Mouse (Mus musculus) MN1 (cell line): Measurements from ENCODE around the gene Rps8.

Experiments used
- DNase-seq: peaks from one replicate; pipeline ENCODE4 v3.0.0-alpha.2; 2016; ENCODE audit warnings: low spot score

Gene Rps8

DNA sequence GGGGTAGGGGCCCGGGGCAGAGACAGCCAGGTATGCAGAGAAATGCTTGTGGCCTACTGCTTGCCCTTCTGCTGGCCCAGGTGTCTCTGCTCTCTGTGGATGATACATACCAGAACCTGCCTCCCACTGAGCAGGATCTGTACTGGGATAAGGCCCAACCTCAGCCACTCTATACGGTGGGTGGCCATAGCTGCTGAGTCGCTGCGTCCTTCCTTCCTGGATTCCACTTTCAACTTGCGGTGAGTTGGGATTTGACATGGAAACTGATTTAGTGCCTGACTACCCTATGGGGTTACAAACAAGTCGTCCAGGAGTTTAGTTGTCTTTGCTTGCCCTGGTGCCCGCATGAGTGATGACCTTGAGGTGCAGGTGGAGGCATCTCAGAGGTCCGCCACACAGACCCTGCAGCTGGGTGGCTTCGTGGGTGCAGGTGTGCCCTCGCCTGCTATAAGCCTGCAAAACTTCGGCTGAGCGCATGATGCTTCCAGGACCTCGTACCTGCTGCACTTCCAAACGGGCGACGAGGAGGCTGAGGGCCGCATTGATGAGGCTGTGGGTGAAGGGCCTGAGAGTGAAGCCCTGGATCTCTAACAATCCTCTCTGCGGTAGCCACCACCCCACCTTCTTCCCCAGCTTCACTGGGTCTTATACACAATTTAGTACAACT, 7.9 kb downstream of the Rps8 start:
- no peak for DNase-seq

DNA sequence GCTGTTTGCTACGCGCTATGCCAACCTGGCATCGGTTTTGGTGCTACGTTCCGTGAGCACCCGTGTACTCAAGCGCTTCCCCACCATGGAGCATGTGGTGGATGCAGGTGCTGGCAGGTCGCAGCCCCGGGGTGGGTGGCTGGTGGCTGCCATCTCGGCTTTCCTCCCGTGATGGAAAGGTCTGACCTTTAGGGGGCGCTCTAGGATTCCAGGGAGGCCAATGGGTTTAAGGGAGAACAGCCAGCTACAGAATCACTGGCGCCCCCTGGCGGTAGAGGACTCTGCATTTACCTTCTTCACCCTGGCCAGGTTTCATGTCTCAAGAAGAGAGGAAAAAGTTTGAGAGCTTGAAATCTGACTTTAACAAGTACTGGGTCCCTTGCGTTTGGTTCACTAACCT, 9.9 kb downstream of the Rps8 start:
- DNase-seq: peak; percentile 68

DNA sequence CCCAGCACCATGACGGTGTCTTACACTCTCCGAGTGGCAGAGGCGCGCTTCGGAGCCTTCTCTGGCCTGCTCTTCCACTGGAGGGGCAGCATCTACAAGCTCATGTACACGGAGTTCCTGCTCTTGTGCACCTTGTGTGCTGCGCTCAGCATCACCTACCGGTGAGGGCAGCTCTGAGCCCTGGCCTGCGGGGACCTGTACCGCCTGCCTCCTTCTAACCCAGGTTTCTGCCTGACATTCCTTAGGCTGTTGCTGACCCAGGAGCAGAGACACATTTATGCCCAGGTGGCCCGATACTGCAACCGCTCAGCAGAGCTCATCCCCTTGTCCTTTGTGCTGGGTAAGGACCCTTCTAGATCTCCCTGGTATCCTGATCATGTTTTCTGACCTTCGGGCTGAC, 10.8 kb downstream of the Rps8 start:
- DNase-seq: no peak

DNA sequence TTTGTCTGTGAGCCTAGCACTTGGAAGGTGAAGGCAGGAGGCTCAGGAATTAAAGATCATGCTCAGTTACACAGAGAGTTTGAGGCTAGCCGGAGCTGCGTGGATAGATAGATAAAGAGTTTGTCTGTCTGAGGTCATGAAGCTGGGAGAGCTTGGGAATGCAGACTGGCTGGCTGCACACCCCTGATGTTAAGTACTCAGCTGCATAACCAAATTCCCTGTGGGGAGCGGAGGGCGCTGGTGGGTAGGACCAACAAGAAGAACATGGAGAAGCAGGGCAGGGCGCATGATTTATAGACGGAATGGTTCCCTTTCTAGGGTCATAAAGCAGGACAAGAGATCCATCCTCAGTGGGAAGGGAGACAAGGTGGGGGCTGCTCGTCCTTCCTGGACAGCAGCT, 13.0 kb downstream of the Rps8 start:
- no peak for DNase-seq

DNA sequence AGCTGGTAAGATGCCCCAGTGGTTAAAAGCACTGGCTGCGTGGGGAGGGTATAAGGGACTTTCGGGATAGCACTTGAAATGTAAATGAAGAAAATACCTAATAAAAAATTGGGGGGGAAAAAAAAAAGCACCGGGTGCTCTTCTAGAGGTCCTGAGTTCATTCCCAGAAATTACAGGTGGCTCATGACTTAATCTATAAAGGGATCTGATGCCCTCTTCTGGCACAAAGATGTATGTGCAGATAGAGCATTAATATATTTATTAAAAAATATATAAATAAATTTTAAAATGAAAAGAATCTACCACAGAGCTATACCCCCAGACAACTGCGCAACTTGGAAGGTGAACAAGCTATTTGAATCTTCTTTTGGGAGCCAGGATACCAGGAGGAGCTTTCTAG, 15.4 kb downstream of the Rps8 start:
- DNase-seq: no peak

DNA sequence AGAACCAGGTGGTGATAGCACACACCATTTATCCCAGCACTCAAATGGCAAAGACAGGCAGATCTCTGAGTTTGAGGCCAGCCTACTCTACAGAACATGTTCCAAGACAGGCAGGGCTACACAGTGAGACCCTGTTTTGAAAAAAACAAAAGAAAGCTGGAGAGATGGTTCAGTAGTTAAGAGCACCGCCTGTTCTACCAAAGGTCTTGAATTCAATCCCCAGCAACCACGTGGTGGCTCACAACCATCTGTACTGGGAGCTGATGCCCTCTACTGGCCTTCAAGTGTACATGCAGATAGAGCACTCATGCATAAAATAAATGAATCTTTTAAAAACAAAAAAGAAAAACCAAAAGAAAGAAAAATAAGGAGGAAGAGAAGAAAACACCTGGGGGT, 16.8 kb downstream of the Rps8 start:
- DNase-seq: peak; percentile 59

DNA sequence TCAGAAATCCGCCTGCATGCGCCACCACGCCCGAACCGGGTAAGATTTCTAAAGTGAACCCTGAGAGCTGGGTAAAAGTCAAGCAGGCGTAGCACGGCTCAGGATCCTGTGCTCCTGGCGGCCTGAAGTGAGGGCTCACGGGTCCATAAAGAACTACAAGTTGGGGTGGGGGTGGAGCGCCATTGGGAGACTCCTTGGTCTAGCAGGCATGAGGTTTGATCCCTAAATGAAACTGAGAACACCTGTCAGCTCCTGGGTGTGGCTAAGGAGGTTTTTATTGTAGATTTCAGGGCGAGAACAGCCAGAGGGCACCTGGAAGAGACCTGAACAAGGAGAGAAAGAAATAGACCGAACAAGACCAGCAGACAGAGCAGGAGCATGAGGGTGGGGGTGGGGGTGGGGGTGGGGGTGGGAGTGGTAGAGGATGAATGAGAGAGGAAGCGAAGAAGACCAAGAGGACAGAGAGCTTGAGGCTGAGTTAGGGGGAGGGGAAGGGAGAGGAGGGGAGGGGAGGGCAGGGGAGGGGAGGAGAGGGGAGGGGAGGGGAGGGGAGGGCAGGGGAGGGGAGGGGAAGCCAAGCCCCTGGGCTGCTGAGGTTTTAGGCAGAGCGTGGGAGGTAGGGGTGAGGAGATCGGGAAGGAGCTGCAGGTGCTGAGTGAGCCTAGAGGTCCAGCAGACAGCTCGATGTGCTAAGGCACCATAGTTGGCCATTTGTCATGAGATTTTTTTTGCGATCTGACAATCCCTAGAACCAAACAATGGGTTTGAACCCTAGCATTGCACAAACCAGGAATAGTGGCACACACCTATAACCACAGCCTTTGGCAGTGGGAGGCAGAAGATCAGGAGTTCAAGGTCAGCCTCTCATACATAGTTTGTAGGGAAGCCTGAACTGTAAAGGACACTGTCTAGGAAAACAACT, 17.5 kb downstream of the Rps8 start:
- DNase-seq: no peak

DNA sequence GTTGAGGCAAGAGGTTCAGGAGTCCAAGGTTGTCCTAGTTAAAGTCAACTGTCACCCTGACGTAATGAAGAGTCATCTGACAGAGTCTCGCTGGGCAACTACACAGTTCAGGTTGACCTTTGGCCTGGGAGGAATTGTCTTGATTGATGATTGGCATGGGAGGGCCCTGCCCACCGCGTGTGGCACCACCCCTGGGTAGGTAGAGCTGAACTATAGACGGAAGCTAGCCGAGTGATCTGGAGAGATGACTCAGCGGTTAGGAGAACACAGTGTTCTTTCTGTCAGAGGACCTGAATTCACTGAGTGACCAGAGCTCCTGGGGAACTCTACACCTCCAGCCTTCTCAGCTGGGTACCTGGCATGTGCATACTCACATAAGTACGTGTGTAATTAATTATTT, 20.0 kb downstream of the Rps8 start:
- DNase-seq: peak; percentile 46

DNA sequence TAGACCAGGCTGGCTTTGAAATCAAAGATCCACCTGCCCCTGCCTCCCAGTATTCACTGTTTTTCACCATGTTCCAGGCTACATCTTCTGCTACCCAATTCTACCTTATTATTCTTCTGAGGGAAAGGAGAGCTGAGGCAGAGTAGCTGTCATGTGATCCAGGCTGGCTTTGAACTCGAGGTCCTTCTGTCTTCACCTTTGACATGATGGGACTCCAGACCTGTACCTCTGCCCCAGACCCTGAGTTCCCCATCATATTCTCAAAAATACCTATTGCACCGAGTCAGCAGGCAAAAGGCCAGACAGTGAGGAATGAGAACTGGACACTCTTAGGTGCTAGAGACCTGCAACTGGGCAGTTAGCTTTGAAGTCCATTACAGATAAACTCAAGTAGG, 21.4 kb downstream of the Rps8 start:
- DNase-seq: no peak

DNA sequence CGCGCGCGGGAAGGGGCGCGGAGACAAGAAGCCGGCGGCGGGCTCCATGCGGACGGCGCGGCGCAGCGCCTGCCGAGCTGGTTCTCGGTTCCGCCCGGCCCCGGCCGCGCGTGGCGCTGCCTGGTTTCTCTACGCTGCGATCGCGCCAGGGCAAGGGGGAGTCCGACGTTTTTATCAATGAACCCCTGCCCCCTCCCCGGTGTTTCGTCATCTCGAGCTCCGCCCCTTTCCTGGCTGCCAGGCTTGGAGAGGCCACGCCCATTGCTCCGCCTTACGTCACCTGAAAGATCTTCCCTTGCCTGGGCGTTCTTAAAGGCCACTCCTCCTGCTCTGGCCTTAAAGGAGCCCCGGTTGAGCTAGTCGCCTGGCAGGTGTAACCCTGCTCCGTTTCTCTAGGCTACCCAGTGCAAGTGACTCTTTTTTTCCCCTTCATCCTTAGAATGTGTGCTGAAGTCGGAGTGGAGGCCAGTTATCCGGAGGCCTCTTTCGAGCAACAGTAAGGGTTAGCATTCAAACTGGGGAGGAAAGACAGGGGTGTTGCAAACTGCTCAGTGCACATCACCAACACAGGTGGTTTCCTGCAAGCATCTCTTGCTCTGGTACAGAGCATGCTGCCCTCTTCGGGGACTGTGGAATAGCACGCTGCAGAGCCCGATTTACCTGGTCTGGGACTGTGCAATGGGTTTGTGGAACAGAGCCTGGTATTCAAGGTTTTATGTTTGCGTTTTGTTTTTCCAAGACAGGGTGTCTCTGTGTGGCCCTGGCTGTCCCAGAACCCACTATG, 22.0 kb downstream of the Rps8 start, which contains the start of gene Plk3:
Plk3 (minus strand) TSS at position 147 of the 784 bp plus-strand sequence.
- peak; percentile 93 for DNase-seq

DNA sequence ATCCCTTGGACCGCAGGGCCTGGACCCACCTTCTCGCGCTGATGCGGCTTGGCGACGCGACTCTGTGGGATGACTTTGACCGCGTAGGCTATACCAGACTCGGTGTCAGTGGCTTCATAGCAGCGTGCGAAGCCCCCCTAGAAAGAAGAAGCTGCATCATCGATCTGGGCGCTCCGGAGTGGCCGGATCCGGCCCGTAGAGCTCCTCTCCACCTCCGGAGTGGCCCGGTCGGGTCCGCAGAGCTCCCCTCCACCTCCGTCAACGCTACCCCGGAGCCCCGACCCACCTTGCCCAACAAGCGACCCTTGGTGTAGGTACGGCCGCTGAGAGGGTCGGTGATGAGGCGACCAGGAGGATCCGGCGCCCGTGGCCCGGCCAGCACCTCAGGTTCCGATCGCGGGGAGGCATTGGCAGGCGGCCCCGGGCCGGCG, 22.7 kb downstream of the Rps8 start:
- peak; percentile 21 for DNase-seq

DNA sequence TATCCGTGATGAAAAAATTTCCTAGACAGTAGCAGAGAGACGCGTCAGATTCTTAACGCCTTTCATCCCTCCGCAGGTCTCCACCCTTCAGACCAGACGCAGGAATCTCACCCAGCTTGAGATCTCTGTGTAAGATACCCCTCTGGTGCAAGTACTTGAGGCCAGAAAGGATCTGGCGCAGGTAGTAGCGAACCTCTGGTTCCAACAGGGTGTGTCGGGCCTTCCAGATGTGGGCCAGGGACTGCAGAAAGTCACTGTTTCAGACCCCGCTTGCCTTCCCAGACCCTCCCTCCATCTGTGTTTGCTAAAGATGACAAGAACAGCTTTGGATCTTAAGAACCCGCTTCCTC, 23.3 kb downstream of the Rps8 start:
- peak; percentile 19 for DNase-seq

DNA sequence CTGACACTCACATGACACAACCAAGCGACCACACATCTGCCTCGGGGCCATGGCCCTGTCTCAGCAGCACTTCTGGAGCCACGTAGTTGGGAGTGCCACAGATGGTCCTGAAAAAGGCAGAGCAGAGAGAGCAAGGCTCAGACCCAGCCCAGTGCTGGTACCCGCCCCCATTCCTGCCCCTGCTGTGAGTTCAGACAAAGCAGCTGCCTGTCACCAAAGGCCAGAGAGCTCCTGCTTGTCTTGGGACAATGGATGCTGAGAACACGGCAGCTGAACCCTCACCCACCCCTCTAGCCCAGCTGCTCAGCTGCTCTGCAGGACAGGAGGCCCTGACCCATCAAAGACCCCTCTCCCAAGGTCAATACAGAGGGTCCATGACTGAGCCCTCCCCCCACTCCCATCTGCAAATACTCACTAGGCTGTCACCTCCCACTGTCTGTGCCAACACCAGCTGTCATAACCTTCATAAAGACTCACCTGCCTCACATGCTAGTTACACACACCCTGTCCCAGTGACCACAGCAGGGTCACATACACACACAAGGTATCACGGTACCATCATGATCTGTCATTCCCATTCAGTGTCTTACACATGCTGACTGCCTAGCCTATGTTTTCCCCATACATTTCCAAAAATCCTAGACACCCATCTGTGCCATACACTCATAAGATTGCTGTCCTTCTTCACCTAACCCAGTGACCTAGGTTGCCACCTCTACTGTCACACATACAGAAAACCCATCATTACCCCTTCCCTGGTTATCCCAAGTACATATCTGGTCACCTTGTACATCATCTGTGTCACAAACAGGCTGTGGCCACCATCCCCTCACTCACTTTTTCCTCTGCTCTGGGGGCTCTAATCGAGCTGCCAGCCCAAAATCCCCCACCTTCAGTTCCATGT, 23.9 kb downstream of the Rps8 start:
- peak; percentile 54 for DNase-seq

DNA sequence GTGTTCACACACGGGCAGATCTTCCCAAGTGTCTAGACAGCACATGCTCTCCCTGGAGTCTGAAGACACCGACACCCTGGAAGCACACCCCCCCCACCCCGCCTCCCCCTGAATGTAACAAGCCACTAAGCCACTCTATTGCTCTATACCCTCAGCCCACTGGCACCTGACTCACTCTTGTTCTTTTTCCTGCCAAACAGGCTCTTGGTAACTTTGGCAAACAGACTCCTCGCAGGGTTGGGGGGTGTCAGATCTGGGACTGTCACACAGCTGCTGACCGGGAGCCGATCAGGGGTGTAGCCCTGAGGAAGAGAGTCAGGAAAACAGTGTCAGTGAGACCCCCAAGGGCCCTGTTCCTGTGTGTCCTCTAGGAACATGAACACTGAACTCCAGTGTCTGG, 24.8 kb downstream of the Rps8 start:
- no peak for DNase-seq

DNA sequence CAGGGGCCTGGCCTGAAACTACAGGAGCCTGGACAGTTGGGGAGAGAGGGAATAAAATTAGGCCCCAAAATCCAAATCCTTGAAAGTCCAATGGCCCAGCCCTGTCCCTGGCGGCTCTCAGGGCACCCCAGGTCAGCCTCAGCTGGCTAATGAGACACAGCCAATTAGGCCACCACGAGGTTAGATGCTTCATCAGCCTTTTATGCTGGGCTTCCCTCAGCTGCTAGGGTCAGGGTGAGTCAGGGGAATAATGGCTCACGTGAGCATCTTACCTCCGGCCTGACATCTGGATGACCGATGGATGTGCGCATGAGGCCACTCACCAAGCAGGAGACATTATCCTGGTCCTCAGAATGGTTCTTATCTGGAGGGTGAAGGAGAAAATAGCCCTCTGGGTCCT, 25.3 kb downstream of the Rps8 start:
- DNase-seq: peak; percentile 45

DNA sequence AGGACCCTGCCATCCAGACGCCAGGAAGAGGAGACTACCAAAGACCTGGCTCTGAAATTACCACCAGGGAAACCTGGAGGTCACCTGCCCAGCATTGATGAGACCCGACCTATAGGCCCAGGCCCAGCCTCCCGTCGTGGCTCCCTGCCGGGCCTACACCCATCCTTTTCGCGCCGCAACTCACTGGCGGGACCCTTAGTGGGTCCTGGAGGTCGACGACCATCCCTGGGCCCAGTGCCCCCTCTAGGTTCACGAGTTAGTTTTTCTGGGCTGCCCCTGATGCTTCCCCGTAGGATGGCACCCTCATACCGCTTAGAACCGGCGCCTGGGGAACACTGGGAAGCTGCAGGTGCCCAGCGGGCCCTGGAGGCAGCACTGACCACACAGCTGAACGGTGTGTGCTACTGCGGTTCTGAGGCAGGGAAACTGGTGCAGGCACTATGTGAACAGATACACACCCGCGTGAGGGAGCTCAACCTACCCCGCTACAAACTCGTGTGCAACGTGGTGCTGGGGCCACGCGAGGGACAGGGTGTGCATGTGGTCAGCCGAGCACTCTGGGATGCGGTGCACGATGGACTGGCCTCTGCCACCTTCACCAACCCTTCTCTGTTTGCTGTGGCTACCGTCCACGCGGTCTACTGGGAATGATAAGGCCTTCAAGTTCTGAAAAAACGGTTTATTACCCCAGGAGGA, 27.9 kb downstream of the Rps8 start:
- no peak for DNase-seq

DNA sequence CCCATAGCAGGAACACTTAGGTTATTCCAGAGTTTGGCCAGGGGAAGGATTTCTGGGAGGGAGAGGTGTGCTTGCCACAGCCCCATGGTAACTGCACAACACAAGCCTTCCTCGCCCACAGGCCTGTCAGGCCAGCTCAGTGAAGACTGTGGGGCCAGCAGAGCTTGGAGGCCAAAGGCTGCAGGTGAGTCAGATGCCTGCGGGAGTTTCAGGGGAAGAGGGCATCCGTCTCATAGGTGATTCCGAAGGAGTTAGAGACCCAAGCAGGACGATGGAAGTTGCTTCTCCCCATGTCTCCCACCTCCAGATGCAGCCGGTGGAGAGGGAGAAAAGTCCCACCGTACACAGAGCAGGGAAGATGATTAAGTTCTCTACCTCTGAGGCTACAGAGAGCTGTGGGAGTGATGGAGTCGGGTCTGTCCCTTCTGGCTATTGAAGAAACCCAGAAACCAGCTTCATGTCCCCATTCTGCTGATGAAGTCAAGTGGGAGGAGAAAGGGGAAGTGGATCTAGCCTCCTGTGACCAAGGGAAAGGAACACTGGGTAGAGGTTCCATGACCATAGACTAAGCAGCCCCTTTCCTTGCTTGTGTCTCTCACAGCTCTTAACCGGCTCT, 29.3 kb downstream of the Rps8 start, which contains the start of gene Tctex1d4:
Tctex1d4 (plus strand) TSS at position 120 of the 616 bp plus-strand sequence.
- no peak for DNase-seq

DNA sequence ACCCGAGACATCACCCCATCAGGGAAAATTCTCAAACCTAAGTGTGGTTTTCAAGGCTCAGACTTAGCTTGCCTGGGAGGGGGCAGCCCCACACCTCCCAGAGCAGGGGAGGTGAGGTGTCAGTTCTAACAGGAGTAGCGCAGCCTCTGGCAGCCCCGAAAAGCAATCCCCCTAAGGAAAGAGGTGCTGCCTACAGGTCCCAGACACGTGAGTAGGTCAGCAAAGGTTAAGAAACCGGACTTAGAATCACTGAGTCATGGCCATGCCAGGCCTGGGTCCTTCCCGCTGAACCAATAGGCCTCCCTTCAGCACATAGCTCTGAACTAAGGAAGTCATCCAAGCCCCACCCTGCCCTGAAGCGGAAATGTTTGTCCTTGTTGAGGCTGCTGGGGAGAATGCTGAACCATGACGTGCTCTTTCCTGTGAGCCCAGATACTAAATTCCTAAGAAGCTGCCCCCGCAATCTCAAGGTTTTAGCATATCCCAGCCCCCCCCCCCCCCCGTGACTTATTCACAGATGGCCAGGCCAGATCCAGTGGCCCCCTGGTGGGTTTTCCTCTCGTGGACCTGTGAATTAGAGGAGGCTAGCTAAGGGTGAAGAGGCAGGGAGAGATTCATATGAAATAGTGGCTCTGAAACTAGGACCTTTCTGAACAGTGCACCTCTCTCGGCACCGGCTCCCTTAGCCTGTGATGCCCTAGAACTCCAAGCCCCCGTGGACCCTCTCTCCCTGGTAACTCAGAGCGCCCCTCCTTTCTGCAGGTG, 30.0 kb downstream of the Rps8 start:
- peak; percentile 75 for DNase-seq

DNA sequence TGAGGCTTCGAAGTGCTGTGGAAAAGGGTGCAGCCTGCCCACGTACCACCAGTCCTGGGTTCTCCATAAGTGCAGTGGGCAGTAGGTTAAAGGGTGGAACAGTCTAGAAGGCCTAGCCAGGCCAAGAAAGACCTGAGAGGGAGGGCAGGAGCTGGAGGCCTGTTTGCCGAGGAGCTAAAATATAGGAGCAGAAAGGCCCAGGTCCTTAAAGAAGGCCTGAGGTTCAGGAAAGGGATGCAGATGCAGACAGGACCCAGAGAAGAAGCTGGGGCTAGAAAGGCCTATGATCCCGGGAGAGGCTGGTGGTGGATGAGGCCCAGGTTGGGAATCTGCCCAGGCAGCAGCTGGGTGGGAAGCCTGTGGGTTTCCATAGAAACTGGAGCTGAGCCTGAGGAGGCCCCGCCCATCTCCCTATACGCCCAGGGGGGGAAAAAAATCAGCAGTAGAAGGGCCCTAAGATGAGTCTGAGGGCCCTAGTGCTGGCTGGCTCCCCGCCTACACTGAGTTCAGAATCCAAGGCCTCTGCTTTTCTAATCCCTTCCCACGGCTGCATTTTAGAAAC, 30.6 kb downstream of the Rps8 start, which contains the start of gene Btbd19:
Btbd19 (minus strand) TSS at position 378 of the 562 bp plus-strand sequence.
- peak; percentile 73 for DNase-seq
